Mouse (Mus musculus) kidney, adult 2 months (tissue): ENCODE measurements around the gene Gnb1l.

Experiments
- CTCF ChIP-seq: fragments of 200-500 bp; conservative IDR thresholded peaks from 2 replicates; pipeline ENCODE4 v1.5.1; 2011; ENCODE audit warnings: low read depth, mild to moderate bottlenecking, control low read depth, low read length, moderate library complexity, mixed read lengths; ENCODE audit not compliant: insufficient read depth, insufficient read length
- POLR2A ChIP-seq: fragments of 200-500 bp; IDR thresholded peaks from one replicate; pipeline ENCODE4 v1.6.1; 2011; ENCODE audit warnings: low read depth, low read length, control low read depth

GRCm38 (mm10) chr16:18472416-18472815 lies 26.1 kb upstream of the Gnb1l start:
- no peak for TF ChIP-seq CTCF
- no peak for TF ChIP-seq POLR2A
